Mouse (Mus musculus) ES-CJ7 (cell line): ENCODE data around the gene Lhfp.
A peak's percentile ranks its signal among the peaks of the same experiment; 100 is the strongest.

ENCODE experiments used
- DNase-seq: peaks from one replicate; pipeline ENCODE4 v3.0.0; 2011; ENCODE audit warnings: low read depth, low spot score

Lhfp gene

GRCm38 (mm10) chr3:53089921-53090320 lies 48.6 kb downstream of the Lhfp start:
- DNase-seq = no peak

DNA sequence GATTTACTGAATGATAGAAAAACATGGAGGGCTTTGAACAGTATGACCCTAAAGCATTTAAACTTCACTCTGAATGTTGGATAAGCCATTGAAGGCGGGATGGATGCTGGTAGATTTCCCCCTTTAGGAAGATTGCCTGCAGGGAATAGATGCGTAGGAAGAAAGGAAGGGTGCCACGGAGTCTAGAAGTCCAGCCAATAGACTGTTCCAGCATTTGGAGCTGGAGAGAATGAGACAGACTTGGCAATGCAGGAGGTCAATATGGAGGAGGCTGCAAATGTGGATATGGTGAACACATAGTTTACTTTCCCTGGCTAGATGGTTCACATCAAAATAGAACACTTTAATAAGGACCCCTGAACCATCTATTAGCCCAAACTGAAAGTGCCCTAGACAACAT lies 58.9 kb downstream of the Lhfp start:
- DNase-seq = no peak

DNA sequence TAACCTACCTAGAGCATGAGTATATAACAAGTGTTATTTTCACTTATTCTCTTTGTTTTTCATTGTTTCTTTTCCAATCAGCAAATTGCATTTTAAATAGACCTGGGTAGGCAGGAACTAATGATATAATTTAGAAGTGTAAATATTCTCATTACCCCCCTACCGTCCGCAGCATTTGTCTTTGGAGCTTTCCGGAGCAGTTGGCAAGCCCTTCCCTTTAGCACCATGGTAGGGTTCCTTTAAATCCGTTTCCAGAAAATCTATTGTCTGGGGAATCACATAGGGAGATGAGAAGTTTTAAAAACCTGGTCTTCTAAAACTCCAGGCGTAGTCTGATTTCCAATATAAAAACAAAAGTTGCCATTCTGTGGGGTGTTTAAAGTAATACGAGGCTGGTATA lies 59.5 kb downstream of the Lhfp start:
- no peak for DNase-seq

- DNase-seq = no peak
Observed at GRCm38 (mm10) chr3:53101711-53102110, 60.4 kb downstream of the Lhfp start.

DNA sequence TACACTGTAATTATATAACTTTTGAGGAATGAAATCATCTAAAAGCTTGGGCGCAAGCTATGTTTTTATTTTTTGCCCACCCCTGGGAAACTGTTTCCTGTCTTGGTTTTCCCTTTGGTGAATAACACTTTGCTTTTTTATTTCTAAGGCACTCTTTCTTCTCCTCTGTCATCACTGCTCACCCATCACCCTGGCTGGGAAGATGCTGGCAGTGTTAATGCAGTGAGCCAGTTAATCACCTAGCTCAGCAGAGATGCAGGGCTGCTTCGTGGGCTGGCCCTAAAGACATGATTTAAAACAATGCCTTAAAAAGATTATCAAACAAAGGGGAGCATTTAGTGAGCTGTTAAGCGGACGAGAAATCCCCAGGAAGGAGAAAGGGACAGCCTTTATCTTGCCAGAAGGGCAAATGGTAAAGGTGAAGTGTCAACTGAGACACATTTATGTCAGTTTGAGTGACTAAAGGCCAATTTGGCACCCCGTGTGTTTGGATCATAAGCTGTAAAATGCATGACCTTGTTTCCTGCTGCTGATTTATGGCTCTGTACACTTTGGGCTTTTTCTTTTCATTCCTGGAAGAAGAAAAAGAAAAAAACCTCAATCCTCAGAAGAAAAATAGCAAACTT lies 60.9 kb downstream of the Lhfp start:
- no peak for DNase-seq

- DNase-seq = no peak
Observed at GRCm38 (mm10) chr3:53102757-53103153, 61.4 kb downstream of the Lhfp start.

- no peak for DNase-seq
Observed at GRCm38 (mm10) chr3:53108594-53109373, 67.5 kb downstream of the Lhfp start.

DNA sequence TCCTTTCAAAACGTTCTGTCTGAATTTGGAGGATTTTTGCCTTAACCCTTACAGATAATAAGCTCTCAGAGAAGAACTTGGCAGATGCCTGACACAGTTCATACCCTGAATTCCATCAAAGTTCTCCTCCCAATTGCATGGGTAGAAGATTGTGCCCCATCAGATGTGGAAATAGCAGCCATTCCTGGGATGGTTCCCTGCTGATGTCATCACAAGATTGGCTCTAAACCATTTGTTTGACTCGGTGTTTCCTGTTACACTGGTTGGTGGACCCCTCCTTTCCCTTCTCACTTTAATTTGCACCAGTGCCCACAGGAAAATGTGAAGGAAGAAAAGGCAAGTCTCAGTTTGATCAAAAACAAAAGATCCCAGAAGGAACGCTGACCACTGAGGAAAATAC lies 68.6 kb downstream of the Lhfp start:
- DNase-seq = peak; percentile 68

DNA sequence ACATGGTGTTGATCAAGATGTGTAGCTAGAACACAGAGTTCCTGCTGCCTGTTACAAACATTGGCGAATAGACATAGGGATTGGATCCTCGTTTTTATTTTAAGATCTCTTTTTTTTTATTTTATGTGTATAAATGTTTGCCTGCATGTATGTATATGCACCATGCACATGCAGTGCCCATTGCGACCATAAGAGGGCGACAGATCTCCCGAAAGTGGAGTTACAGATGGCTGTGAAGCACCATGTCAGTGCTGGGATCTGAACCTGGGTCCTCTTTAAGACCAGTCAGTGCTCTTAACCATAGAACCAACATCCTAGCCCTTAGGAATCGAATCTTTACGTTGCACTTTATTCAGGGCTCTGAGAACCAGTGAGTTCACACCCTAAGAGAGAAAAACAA lies 70.7 kb downstream of the Lhfp start:
- peak; percentile 80 for DNase-seq

GRCm38 (mm10) chr3:53118755-53119154 lies 77.4 kb downstream of the Lhfp start:
- DNase-seq = peak; percentile 79

DNA sequence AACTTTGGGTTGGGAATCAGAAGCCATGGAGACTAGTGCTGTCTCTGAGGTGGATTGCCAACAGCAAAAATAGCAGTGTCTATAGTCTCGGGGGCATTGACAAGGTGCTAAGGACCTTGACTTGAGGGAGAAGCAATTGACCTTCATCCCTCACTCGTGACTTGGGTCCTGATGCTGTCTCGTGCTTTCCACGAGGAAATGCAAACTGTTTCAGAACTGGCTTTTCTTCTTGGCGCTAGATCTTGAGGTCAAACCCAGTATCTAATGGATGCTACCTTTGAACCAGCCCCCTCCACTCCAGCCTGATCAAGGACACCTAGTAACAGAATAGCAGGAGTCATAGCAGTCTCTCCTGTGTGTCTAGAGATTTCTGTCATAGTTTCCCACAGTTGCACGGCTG lies 78.7 kb downstream of the Lhfp start:
- DNase-seq = no peak

GRCm38 (mm10) chr3:53125495-53125894 lies 84.2 kb downstream of the Lhfp start:
- no peak for DNase-seq

GRCm38 (mm10) chr3:53138785-53139184 lies 97.5 kb downstream of the Lhfp start:
- DNase-seq = peak; percentile 12

- DNase-seq = no peak
Observed at GRCm38 (mm10) chr3:53139205-53139604, 97.9 kb downstream of the Lhfp start.

- DNase-seq = no peak
Observed at GRCm38 (mm10) chr3:53139642-53140041, 98.3 kb downstream of the Lhfp start.

GRCm38 (mm10) chr3:53142528-53142927 lies 101.2 kb downstream of the Lhfp start:
- no peak for DNase-seq

- DNase-seq = no peak
Observed at GRCm38 (mm10) chr3:53145526-53145925, 104.2 kb downstream of the Lhfp start.

GRCm38 (mm10) chr3:53145946-53146345 lies 104.6 kb downstream of the Lhfp start:
- no peak for DNase-seq

DNA sequence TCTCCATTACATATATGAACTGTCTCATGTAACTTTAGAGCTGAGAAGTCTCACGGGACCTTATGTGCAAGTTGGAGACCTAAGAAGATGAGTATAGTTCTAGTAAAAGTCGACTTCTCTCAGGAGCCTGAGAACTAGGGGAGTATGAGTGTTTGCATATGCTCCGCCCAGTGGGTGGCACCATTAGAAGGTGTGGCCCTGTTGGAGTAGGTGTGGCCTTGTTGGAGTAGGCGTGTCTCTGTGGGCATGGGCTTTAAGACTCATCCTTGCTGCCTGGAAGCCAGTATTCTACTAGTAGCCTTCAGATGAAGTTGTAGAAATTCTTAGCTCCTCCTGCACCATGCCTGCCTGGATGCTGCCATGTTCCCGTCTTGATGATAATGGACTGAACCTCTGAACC lies 105.7 kb downstream of the Lhfp start:
- DNase-seq = peak; percentile 60

- no peak for DNase-seq
Observed at GRCm38 (mm10) chr3:53148751-53149150, 107.4 kb downstream of the Lhfp start.

GRCm38 (mm10) chr3:53149625-53150320 lies 108.4 kb downstream of the Lhfp start:
- DNase-seq = no peak

GRCm38 (mm10) chr3:53151081-53151480 lies 109.8 kb downstream of the Lhfp start:
- DNase-seq = no peak

GRCm38 (mm10) chr3:53151607-53152006 lies 110.3 kb downstream of the Lhfp start:
- no peak for DNase-seq
